Mouse (Mus musculus) ES-Bruce4 (cell line): Measurements from ENCODE around the gene Bsn.

Experiments used
- CTCF ChIP-seq: IDR thresholded peaks from one replicate; pipeline ENCODE4 v1.8.1; 2011; ENCODE audit warnings: low read depth, low read length
- EP300 ChIP-seq: IDR thresholded peaks from 2 replicates; pipeline ENCODE4 v1.6.1; 2011; ENCODE audit warnings: low read depth, low read length; ENCODE audit not compliant: insufficient read depth
- POLR2A ChIP-seq: IDR thresholded peaks from one replicate; pipeline ENCODE4 v1.8.1; 2011; ENCODE audit warnings: low read length; ENCODE audit not compliant: insufficient read depth

- TF ChIP-seq CTCF (no peak), EP300 (no peak), POLR2A (no peak)
Measured at GRCm38 (mm10) chr9:108172777-108173350, 17.3 kb downstream of the Bsn start.
